Mouse (Mus musculus): ENCODE measurements around the gene Evpl. TPM values are rescaled to one million over a fixed set of nuclear protein-coding genes. Genes with fewer than 3 reads are reported as not detected.

Evpl gene
- polyA plus RNA-seq, 1 experiment from 2014 or later, result 4.1 TPM

- no peaks in the 10 kb centered on the region for H3K36me3 ChIP-seq (ENCODE audit: insufficient read depth, low read length)
- DNase-seq (ENCODE audit: low spot score) (peak; percentile 52), ATAC-seq (replicated peaks; ENCODE audit: low FRiP score, low read depth) (no peak)
- no peak overlapping the region for H3K27ac ChIP-seq
- H3K9me3 ChIP-seq (replicated peaks; ENCODE audit: low read length), result no peaks in the 10 kb centered on the region
- no peaks in the 10 kb centered on the region for H3K27me3 ChIP-seq (ENCODE audit: insufficient read depth, low read length)
- 72% methylated on average over 13 of the region's 13 CpGs for WGBS
- H3K4me2 ChIP-seq (ENCODE audit: low read length), result no peak overlapping the region
- H3K4me1 ChIP-seq (replicated peaks; ENCODE audit: insufficient read depth, low read length), result peaks cover 5% of the 10 kb centered on the region; the same call in 1 of the 2 replicates
- H3K4me3 ChIP-seq (replicated peaks; ENCODE audit: low read depth, low read length), result no peak overlapping the region
- no peak overlapping the region for H3K9ac ChIP-seq (ENCODE audit: low read depth, low read length)
- TF ChIP-seq CTCF (IDR thresholded peaks at IDR 0.05; ENCODE audit: low read depth), result no peak
Measured at GRCm38 (mm10) chr11:116213877-116214510, 23.9 kb downstream of the Evpl start.

- TF ChIP-seq CTCF (IDR thresholded peaks at IDR 0.05; ENCODE audit: low read depth), result no peak
- Histone ChIP-seq H3K4me1 (replicated peaks; ENCODE audit: insufficient read depth, low read length) (no peaks in the 10 kb centered on the region), H3K36me3 (ENCODE audit: insufficient read depth, low read length) (no peaks in the 10 kb centered on the region), H3K9me3 (replicated peaks; ENCODE audit: low read length) (no peaks in the 10 kb centered on the region), H3K27ac (no peak overlapping the region), H3K27me3 (ENCODE audit: insufficient read depth, low read length) (no peaks in the 10 kb centered on the region), H3K4me2 (ENCODE audit: low read length) (no peak overlapping the region), H3K9ac (ENCODE audit: low read depth, low read length) (no peak overlapping the region), H3K4me3 (replicated peaks; ENCODE audit: low read depth, low read length) (no peak overlapping the region)
- no peak for DNase-seq (ENCODE audit: low spot score)
- no peak for ATAC-seq (replicated peaks; ENCODE audit: low FRiP score, low read depth)
- WGBS, result 91% methylated on average over 6 of the region's 6 CpGs
Measured at GRCm38 (mm10) chr11:116212847-116213246, 25.0 kb downstream of the Evpl start.

GRCm38 (mm10) chr11:116210696-116211095 is 27.2 kb downstream of the Evpl start:
- Histone ChIP-seq H3K9me3 (replicated peaks; ENCODE audit: low read length) (no peaks in the 10 kb centered on the region), H3K27me3 (ENCODE audit: insufficient read depth, low read length) (no peaks in the 10 kb centered on the region), H3K36me3 (ENCODE audit: insufficient read depth, low read length) (peaks cover 14% of the 10 kb centered on the region), H3K4me1 (replicated peaks; ENCODE audit: insufficient read depth, low read length) (no peaks in the 10 kb centered on the region), H3K4me2 (ENCODE audit: low read length) (no peak overlapping the region), H3K27ac (0 out of 2 replicates have a peak overlapping the region, but pooled peaks have one; percentile 15), H3K9ac (ENCODE audit: low read depth, low read length) (no peak overlapping the region), H3K4me3 (replicated peaks; ENCODE audit: low read depth, low read length) (no peak overlapping the region)
- ATAC-seq (replicated peaks; ENCODE audit: low FRiP score, low read depth) (peak; percentile 30), DNase-seq (ENCODE audit: low spot score) (no peak)
- WGBS, result 59% methylated on average over 5 of the region's 5 CpGs
- TF ChIP-seq CTCF (IDR thresholded peaks at IDR 0.05; ENCODE audit: low read depth), result no peak

GRCm38 (mm10) chr11:116209257-116209656 is 28.6 kb downstream of the Evpl start:
- Histone ChIP-seq H3K36me3 (ENCODE audit: insufficient read depth, low read length) (peaks cover 22% of the 10 kb centered on the region), H3K27me3 (ENCODE audit: insufficient read depth, low read length) (no peaks in the 10 kb centered on the region), H3K27ac (no peak overlapping the region), H3K9ac (ENCODE audit: low read depth, low read length) (no peak overlapping the region), H3K4me2 (ENCODE audit: low read length) (no peak overlapping the region), H3K4me1 (replicated peaks; ENCODE audit: insufficient read depth, low read length) (no peaks in the 10 kb centered on the region), H3K4me3 (replicated peaks; ENCODE audit: low read depth, low read length) (no peak overlapping the region), H3K9me3 (replicated peaks; ENCODE audit: low read length) (no peaks in the 10 kb centered on the region)
- 47% methylated on average over 8 of the region's 8 CpGs for WGBS
- no peak for TF ChIP-seq CTCF (IDR thresholded peaks at IDR 0.05; ENCODE audit: low read depth)
- ATAC-seq (replicated peaks; ENCODE audit: low FRiP score, low read depth), result peak; percentile 55; the same call in 1 of the 2 replicates
- DNase-seq (ENCODE audit: low spot score), result peak; percentile 14

- H3K27ac ChIP-seq, result no peak overlapping the region
- DNase-seq (ENCODE audit: low spot score) (no peak), ATAC-seq (replicated peaks; ENCODE audit: low FRiP score, low read depth) (no peak)
- H3K4me1 ChIP-seq (replicated peaks; ENCODE audit: insufficient read depth, low read length), result no peaks in the 10 kb centered on the region
- WGBS, result 79% methylated on average over 3 of the region's 3 CpGs
- no peak overlapping the region for H3K4me2 ChIP-seq (ENCODE audit: low read length)
- TF ChIP-seq CTCF (IDR thresholded peaks at IDR 0.05; ENCODE audit: low read depth), result no peak
- H3K9me3 ChIP-seq (replicated peaks; ENCODE audit: low read length), result no peaks in the 10 kb centered on the region
- H3K27me3 ChIP-seq (ENCODE audit: insufficient read depth, low read length), result no peaks in the 10 kb centered on the region
- H3K4me3 ChIP-seq (replicated peaks; ENCODE audit: low read depth, low read length), result no peak overlapping the region
- peaks cover 22% of the 10 kb centered on the region for H3K36me3 ChIP-seq (ENCODE audit: insufficient read depth, low read length)
- no peak overlapping the region for H3K9ac ChIP-seq (ENCODE audit: low read depth, low read length)
Measured at GRCm38 (mm10) chr11:116208660-116209059, 29.2 kb downstream of the Evpl start.

DNA sequence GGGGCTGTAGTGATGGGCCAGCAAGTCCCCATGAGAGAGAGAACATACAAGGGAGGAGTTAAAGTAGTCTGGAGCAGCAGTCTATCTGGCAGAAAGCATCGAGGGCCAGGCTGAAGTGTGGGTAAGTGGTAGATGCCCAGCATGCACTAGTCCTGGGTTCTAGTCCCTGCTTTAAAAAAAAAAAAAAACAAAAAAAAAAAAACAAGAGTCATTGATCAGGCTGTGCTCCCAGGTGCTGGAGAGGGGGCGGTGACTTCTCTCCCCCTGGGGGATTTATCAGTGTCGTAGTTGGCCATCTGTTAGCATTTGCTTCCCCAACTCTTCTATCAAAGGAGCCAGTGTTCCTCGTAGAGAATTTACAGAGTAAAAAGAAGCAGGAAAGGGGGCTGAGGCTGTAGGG is 31.2 kb downstream of the Evpl start:
- H3K4me2 ChIP-seq (ENCODE audit: low read length), result no peak overlapping the region
- no peaks in the 10 kb centered on the region for H3K9me3 ChIP-seq (replicated peaks; ENCODE audit: low read length)
- DNase-seq (ENCODE audit: low spot score), result no peak
- no peak overlapping the region for H3K9ac ChIP-seq (ENCODE audit: low read depth, low read length)
- no peak for ATAC-seq (replicated peaks; ENCODE audit: low FRiP score, low read depth)
- TF ChIP-seq CTCF (IDR thresholded peaks at IDR 0.05; ENCODE audit: low read depth), result no peak
- H3K4me3 ChIP-seq (replicated peaks; ENCODE audit: low read depth, low read length), result no peak overlapping the region
- no peaks in the 10 kb centered on the region for H3K27me3 ChIP-seq (ENCODE audit: insufficient read depth, low read length)
- 84% methylated on average over 4 of the region's 4 CpGs for WGBS
- H3K27ac ChIP-seq, result no peak overlapping the region
- H3K4me1 ChIP-seq (replicated peaks; ENCODE audit: insufficient read depth, low read length), result no peaks in the 10 kb centered on the region
- H3K36me3 ChIP-seq (ENCODE audit: insufficient read depth, low read length), result peaks cover 22% of the 10 kb centered on the region

- no peak for ATAC-seq (replicated peaks; ENCODE audit: low FRiP score, low read depth)
- H3K4me1 ChIP-seq (replicated peaks; ENCODE audit: insufficient read depth, low read length), result peaks cover under 1% of the 10 kb centered on the region; the same call in 1 of the 2 replicates
- H3K9me3 ChIP-seq (replicated peaks; ENCODE audit: low read length), result no peaks in the 10 kb centered on the region
- no peaks in the 10 kb centered on the region for H3K27me3 ChIP-seq (ENCODE audit: insufficient read depth, low read length)
- TF ChIP-seq CTCF (IDR thresholded peaks at IDR 0.05; ENCODE audit: low read depth), result no peak
- WGBS, result 74% methylated on average over 3 of the region's 3 CpGs
- no peak overlapping the region for H3K9ac ChIP-seq (ENCODE audit: low read depth, low read length)
- no peak overlapping the region for H3K4me2 ChIP-seq (ENCODE audit: low read length)
- DNase-seq (ENCODE audit: low spot score), result no peak
- no peak overlapping the region for H3K4me3 ChIP-seq (replicated peaks; ENCODE audit: low read depth, low read length)
- H3K36me3 ChIP-seq (ENCODE audit: insufficient read depth, low read length), result peaks cover 22% of the 10 kb centered on the region
- H3K27ac ChIP-seq, result no peak overlapping the region
Measured at GRCm38 (mm10) chr11:116203150-116203549, 34.7 kb downstream of the Evpl start.

Measured in kidney, postnatal 0 days (tissue).